Mouse (Mus musculus): ENCODE data around the gene Pcgf3.
A peak's percentile ranks its signal among the peaks of the same experiment; 100 is the strongest.
"Not testable (repeated sequence)": the region's sequence is repeated elsewhere in the genome, so short reads cannot be mapped to it uniquely, and the experiment has no call there.

The Pcgf3 gene

GRCm38 (mm10) chr5:108473737-108474136, 12.7 kb downstream of the Pcgf3 start:
- no peak for DNase-seq

GRCm38 (mm10) chr5:108475977-108476376, 14.9 kb downstream of the Pcgf3 start:
- no peak for DNase-seq

GRCm38 (mm10) chr5:108483006-108483405, 22.0 kb downstream of the Pcgf3 start:
- DNase-seq: no peak

GRCm38 (mm10) chr5:108485239-108485638, 24.2 kb downstream of the Pcgf3 start:
- peak; percentile 22 to 28 for DNase-seq

DNA sequence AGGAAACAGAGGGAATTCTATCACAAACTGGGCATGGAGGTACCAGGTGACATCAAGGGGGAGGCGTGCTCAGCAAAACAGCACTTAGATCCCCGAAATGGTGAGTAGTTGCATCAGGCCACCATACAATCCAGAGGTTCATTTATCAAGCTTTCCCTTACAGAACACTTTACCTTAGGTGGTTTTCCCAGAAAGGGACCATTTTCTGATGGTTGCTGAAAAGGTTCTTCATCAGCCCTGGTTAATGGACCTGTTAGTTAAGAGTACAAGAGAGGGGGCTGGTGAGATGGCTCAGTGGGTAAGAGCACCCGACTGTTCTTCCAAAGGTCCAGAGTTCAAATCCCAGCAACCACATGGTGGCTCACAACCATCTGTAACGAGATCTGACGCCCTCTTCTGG, 25.1 kb downstream of the Pcgf3 start:
- DNase-seq: not testable (repeated sequence)

GRCm38 (mm10) chr5:108501573-108501972, 40.5 kb downstream of the Pcgf3 start:
- no peak for DNase-seq

DNA sequence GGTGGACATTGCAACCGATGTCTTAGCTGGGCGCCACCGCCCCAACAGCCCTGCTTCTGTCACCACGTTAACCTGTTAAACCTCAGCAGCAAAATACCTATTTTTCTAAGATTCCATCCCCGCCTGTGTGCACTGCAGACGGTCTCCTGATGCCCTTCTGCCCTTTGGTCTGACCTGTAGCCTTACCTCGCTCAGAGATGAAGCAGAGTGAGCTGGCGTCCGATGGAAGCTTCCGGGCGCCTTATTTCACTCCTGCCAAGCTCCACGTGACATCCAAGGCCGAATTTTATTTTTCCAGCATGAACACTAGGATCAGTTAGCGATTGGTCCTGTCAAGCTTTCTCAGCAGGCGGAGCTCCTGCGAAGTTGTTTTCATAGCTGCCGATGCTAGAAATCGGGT, 41.3 kb downstream of the Pcgf3 start:
- DNase-seq: no peak

DNA sequence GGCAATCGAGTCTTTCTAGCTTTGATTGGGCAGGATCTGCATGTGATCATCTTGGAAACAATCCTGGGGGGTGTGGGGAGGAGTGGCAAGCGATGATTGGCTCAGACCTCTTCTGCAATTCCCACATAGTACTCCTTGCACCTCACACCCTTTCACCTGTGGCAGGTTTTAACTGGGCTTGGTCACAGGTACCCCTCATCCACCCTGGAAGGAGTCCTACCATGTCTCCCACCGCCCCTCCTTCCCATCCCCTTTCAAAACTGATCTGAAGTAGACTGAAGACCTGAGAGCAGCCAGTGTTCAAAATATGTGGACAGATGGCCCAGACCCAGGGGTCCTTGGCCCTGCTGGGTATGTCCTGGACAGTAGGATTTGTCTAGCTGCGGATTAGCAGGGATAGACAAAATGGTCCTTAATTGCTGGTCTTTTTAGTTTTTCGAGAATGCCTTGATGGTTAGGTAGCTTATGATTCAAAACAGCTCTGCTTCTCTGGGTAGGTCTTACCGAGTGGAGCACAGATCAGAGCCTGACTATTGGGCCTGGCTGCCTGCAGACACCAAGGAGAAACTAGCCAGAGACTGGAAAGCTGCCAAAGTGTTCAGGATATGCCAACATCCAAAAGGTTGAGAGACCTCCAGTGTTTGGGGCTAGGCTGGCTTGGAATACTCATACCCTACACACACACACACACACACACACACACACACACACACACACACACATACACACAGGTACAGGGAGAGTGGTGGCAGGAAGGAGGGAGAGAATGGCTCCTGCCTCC, 54.7 kb downstream of the Pcgf3 start:
- DNase-seq: no peak

GRCm38 (mm10) chr5:108516655-108517054, 55.6 kb downstream of the Pcgf3 start:
- no peak for DNase-seq

DNA sequence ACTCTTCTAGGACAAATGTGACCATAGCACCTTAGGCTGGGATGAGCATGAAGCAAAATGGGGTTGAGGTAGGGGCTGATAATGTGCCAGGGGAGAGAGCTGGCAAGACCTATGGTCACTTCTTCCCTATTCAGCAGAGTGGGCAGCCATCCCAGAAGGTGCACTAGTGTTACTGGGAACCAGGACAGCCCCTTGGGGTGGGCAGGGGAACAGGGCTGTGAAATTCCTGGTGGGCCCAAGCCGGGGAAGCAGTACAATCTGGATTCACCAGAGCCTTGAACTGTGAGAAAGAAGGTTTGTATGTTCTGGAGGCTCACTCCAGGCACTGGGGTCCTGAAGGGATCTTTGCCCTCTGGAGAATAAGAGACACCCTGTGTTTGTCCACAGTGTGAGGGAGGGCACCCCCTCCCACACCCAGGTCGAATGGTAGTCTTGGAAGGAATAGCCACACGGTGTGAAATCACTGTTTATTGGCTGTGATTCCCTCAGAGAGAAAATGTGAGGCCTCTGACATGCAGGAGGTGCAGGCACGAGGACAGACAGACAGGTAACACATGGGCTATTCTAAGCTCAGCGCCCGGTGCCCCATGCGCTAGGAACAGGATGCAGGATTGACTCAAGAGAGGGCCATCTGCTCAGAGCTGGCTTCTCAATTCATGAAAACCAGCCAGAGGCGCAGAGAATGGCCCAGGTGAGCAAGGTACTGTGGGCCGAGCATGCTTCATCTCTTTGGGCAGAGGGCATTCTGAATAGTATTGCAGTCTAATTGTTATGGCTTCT, 57.3 kb downstream of the Pcgf3 start:
- DNase-seq: no peak

GRCm38 (mm10) chr5:108518951-108519350, 57.9 kb downstream of the Pcgf3 start:
- DNase-seq: no peak

DNA sequence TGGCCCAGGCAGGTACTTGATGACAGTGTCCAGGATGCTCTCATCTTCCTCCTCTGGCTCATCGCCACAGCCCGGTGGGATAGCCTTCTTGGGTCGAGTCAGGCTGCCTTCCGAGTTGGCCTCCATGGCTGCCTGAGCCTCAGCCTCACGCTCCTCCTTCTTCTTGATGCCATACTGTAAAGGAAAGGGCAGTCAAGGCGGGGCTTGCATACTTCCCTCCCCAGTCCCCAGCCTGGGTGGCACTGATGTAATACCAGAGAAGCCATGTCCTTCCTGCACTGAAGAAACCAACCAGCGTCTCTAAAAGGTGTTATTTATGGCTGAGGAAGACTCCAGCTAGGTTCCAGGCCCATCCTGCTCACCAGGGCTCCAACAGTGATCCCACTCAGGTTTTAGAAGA, 59.1 kb downstream of the Pcgf3 start:
- DNase-seq: no peak

GRCm38 (mm10) chr5:108521016-108521415, 60.0 kb downstream of the Pcgf3 start:
- no peak for DNase-seq

DNA sequence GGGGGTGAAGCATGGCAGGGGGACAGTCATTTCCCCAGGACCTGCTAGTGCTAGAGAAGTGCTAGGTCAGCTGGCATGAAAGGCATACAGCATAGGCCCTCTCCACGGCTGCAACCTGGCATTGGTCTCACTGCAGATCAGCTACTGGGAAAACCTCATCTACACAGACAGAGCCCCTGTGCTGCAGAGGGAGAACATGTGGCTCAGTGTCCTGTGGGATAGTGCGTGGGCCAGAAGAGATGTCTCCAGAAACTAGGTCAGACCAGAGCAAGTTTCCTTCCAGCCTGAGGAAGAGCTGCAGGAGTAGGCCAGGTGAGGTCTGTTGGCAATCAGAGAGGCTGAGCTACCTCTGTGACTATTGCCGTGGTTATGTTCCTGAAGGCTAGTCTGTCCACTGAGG, 60.9 kb downstream of the Pcgf3 start:
- DNase-seq: no peak

- no peak for DNase-seq
Measured at GRCm38 (mm10) chr5:108522597-108522996, 61.6 kb downstream of the Pcgf3 start.

DNA sequence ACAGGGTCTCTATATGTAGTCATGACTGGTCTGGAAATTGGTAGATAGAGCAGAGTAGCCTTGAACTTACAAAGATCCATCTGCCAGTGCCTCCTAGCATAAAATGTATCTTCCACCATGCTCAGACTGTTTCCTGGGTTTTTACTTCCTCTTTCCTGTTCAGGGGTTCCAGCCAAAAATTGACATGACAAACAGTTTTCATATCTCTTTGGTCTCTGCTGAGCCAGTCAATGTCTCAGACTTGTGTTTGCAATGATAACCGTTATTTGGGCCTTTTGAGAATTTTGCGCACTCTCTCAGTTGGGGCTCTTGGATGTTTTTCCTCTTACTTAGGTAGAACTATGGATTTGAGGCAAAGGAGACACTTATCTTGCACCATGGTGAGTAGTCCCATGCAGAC, 73.2 kb downstream of the Pcgf3 start:
- no peak for DNase-seq

DNA sequence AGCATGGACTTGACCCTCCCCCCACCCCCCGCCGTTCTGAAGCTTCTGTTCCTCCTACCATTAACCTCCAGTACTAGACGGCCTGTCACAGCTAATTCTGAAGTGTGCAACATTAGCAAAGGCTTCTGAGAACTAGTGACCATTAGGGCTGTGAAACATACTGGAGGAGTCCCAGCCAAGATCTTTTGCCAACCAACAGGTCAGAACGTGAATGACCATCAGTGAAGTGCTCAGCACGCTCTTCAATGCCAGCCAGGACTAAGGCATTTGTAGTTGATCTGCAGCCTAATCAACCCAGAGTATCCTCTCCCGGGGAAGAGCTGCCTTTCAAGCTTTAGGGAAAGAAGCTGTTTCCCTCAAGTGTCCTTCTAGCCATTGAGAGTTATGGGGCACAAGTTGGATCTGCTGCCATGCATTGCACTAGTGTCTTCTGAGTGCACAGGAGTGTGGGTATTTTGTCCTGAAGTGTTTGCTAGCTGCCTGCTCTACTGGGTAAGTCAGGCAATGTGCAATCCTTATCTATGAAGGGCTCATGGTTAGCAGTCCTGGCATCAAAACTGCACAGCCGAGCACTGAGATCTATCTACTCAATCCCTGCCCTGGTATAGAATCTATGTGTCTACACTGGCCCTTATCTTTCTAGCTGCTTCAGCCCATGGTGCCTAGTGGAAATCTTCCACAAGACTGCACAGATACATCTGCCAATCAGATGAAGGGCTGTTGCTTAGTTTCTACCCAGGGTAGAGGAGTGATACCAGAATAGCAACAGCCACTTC, 82.7 kb downstream of the Pcgf3 start:
- DNase-seq: no peak

GRCm38 (mm10) chr5:108547636-108548035, 86.6 kb downstream of the Pcgf3 start:
- DNase-seq: no peak

GRCm38 (mm10) chr5:108549137-108549488, 88.1 kb downstream of the Pcgf3 start:
- no peak for DNase-seq

GRCm38 (mm10) chr5:108549489-108550206, 88.6 kb downstream of the Pcgf3 start, which contains the start of gene Cplx1:
Cplx1 (minus strand) TSS chr5:108550024.
- no peak for DNase-seq

DNA sequence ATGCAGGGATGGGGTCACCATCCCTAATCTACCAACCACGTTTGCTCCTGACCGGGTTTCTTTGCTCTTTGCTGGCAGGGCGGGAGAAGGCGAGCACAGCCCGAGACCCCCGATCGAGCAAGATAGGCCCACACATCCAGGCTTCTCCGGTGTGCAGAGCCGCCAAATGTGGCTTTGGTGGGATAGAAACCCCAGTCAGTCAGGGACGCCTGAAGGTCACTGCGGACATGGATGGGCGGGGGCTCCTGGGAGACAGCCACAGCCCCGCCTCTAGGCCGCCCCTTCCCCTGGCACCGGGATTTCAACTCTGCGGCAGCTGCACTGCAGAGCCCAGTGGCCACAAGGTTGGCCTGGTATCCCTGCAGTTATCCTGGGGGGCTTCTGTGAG, 89.2 kb downstream of the Pcgf3 start:
- DNase-seq: no peak

DNA sequence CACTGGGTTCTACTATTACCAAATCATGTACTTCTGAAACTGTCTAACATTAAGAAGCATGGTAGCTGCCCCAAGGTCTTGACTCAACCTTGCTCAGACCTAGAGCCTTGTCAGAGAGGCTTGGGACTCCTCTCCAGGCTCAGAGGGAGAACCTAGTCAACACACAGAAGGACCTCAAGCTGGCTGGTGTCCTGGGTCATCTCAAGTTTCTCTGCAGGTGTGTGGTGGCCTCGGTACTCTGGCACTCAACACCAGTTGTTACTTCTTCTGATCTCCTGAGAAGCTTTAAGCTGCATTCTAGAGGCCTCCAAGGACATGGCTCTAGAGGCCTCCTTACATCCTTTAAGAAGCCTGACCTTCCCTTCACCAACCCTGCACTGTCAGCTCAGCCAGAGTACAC, 93.0 kb downstream of the Pcgf3 start:
- no peak for DNase-seq

Data from thymus, postnatal 36 days (tissue).